Mouse (Mus musculus) layer of hippocampus, adult 18-20 months (tissue): ENCODE data around the gene Tm4sf20. TPM values are rescaled to one million over a fixed set of nuclear protein-coding genes. Genes with fewer than 3 reads are reported as not detected.
A peak's percentile ranks its signal among the peaks of the same experiment; 100 is the strongest.

Experiments used
- DNase-seq, 2 experiments: peaks; one replicate each; pipeline ENCODE4 v3.0.0; 2022; ENCODE audit warnings: low spot score in 2 of 2
- long read RNA-seq: library from polyadenylated mRNA; stranded (forward); transcript quantifications from one replicate; pipeline ENCODE4 v2.0.0, GENCODE M21; 2021
- total RNA-seq, 2 experiments: library from RNA; stranded (reverse); gene quantifications; 2 replicates each; pipeline ENCODE4 v1.2.3; 2021

Gene Tm4sf20
- not detected for total RNA-seq
- long read RNA-seq, result 0 reads

DNA sequence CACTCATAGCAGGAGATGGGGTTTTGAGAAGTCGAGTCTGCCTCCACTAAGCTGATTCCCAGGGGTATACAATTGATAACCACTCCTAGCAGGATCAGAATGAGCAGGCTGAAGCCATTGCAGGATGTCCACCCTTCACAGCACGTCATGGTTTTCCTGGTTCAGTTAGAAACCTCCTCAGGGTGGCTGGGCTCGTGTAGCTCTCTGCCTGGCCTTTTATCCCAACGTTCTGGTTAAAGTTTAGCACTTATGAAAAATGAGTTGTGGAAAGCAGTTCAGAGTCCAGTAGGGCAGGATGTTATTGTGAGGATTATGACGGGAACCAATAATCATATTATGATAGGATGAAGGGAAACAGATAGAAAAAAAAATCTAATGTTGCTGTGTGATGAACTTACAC is at the start of gene Tm4sf20:
Gene Tm4sf20, minus strand, starts transcription at position 193 of the 400 bp plus-strand sequence.
- DNase-seq, result no peak

DNA sequence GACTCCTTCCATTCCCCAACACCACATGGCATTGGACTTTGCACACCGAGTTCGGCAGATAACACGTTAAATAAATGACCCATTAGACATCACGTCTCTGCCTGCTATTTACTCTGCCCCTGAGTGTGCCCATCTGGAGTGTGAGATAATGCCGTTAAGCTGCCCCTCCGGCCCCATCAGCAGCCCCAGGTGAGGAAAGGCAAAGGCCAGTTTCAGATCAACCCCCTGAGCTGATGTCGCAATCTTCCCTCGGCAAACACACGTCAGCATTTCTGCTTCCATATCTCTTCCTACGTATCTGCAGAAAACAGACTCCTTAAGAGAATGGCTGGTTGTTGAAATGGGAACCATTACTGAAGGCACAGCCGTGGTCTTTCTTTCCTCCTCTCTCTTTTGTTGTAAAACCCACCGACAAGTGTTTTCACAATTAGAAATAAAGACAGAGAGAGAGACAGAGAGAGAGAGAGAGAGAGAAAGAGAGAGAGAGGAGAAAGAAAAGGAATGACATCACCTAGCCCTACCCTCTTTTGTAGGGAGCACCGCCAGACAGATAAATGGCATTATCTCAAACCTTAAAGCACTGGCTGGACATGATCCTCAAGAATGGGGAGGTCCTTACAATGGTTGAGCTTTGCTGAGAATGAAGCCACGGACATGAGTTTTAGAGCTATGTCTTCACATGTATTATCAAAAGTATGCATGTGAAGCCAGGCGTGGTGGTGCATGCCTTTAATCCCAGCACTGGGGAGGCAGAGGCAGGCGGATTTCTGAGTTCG is 47.9 kb upstream of the Tm4sf20 start:
- DNase-seq, result no peak

DNA sequence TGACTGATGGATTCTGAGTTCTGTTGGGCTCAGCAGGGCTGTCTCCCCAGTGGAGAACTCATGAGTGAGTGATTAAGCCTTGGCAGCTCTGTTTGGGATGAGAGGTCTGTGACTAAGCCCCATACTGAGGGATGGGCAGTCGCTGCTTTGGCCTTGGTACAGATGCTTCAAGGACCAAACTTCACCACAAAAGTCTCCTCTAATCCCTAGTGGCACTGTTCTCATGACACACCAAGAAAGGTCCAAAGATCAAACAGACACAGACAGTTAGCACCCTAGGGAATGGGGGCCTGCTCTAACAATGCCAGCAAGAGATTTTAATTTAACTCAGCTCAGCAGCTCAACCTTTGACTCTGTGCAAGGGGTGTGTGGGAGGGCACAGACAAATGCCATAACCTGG is 43.5 kb upstream of the Tm4sf20 start:
- DNase-seq, result no peak

GRCm38 (mm10) chr1:82808564-82808963 is 40.3 kb upstream of the Tm4sf20 start:
- DNase-seq, result no peak

GRCm38 (mm10) chr1:82807206-82807605 is 38.9 kb upstream of the Tm4sf20 start:
- no peak for DNase-seq

- DNase-seq, result no peak
Observed at GRCm38 (mm10) chr1:82806391-82806790, 38.1 kb upstream of the Tm4sf20 start.

DNA sequence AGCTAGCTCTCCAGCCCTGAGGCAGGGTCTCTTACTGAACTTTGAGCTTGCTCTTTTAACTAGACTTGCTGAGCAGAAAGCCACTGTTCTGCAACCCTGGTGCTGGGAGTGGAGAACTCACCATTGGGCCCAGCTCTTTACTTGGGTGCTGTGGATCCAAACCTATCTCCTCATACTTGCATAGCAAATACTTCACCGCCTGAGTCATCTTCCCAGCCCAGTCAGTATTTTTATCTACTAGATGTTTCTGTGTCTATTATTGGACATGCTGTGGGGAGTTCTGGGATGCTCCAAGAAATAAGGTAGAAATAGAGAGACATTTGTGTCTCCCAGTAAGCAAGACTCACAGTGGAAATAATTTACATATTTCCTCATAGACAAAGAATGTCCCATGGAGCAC is 35.8 kb upstream of the Tm4sf20 start:
- DNase-seq, result no peak

- DNase-seq, result no peak
Observed at GRCm38 (mm10) chr1:82803608-82804007, 35.3 kb upstream of the Tm4sf20 start.

- DNase-seq, result no peak
Observed at GRCm38 (mm10) chr1:82801105-82801783, 33.0 kb upstream of the Tm4sf20 start.

GRCm38 (mm10) chr1:82798922-82799321 is 30.7 kb upstream of the Tm4sf20 start:
- DNase-seq, result peak in 1 of 2 experiments; percentile 45

DNA sequence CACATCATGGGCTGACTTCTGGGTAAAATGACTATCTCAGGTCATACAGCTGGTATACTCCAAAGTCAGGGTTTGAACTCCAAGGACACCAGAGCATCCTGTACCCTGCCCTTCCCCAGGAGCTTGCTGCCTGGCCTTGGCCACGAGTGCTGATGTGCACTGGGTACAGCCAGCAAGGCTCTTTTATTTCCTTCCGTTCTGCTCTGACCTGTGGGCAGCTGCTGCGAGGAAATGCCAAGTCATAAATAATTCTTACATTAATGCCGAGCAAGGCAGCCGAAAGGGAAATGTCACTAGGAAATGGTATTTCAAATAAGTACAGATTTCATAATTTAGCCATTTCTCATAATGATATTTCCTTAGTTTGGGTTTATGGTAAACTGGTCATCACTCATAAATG is 30.0 kb upstream of the Tm4sf20 start:
- DNase-seq, result no peak

DNA sequence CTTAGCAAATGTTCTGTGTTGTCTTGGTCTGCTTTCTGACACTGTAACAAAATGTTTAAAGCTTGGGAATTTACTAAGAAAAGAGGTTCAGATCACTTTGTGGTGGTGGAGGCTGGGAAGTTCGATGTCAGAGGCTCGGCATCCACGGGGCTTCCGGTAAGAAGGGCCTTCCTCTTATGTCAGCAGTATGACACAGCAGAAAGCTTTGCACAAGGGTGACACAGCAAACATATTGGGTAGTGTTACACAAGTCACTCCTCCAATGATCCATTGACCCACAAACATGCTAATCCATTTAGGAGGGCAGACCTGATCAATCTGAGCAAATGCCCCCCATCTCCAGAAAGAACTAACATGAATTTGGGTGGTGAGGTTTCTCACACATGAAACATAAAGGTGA is 28.8 kb upstream of the Tm4sf20 start:
- DNase-seq, result no peak

GRCm38 (mm10) chr1:82795702-82796443 is 27.6 kb upstream of the Tm4sf20 start:
- no peak for DNase-seq

GRCm38 (mm10) chr1:82795211-82795610 is 26.9 kb upstream of the Tm4sf20 start:
- DNase-seq, result no peak

DNA sequence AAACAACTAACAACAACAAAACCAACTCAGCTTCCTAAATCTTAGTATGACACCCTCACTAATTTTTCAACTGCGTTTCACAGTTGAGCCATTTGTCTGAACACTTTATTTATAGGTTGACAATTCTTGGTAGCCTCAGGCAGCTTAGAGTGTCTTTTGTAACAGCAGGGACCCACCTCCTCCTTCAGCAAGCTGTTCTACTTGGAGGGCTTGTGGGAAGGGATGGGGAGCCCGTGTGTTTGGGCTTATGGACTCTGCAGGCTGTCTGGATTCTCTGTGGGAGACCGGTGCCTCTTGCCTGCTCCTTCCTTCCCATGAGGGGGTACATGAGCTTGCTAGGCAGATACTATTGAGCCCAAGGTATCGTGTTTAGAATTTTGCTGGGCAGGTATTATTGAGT is 25.7 kb upstream of the Tm4sf20 start:
- DNase-seq, result peak; percentile 53

DNA sequence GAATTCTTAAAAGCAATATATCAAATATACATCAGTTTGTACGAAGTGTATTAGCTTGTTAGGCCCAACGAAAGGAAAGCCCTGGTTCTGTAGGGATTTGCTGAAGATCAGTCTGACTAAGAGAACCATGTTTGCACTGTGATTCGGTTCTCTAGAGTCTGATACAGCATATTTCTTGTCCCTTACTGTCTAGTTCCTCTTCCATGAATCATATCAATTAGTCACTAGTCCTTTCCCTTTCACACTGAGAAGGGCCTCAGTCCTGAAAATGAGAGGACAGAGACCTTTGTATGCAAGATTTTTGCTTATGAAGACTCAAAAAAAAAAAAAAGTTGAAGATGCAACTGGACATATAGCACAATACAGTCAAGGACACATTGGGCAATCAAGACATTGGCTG is 24.8 kb upstream of the Tm4sf20 start:
- DNase-seq, result no peak

DNA sequence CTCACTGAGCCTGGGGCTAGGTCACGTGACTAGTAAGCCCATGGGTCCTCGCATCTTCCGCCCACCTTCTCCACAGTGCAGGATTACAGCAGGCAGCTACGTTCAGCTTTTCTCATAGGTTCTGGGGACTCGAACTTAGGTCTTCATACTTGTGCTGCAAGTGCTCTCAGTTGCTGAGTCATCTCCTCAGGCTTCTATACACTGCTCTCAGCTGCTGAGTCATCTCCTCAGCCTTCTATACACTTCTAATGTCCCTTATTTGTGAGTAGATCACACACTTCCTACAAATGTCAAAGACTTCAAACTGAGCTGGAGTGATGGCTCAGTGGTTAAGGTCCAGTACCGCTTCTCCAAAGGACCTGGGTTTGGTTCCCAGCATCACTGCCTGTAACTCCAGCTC is 24.0 kb upstream of the Tm4sf20 start:
- DNase-seq, result no peak

- DNase-seq, result no peak
Observed at GRCm38 (mm10) chr1:82791105-82791504, 22.8 kb upstream of the Tm4sf20 start.

GRCm38 (mm10) chr1:82788070-82788469 is 19.8 kb upstream of the Tm4sf20 start:
- DNase-seq, result peak; percentile 59 to 88

- DNase-seq, result peak; percentile 63 to 87
Observed at GRCm38 (mm10) chr1:82787414-82787813, 19.2 kb upstream of the Tm4sf20 start.

GRCm38 (mm10) chr1:82785546-82785945 is 17.3 kb upstream of the Tm4sf20 start:
- no peak for DNase-seq

- no peak for DNase-seq
Observed at GRCm38 (mm10) chr1:82783559-82783958, 15.3 kb upstream of the Tm4sf20 start.
